18 mouse cellular contexts compared by ENCODE assay signal in genomic region chr4:85438813-85439212, GRCm38 (mm10).
"Had no signal": no experiment of that assay in that cellular context is flagged by ENCODE, and none has a peak within 500 bp of the region (broad histone marks: within the 10 kb centered on the region; RNA-seq: fewer than 3 reads in every experiment).

No protein-coding gene starts in this region.

- DNase-seq: lung, adult 18-20 months; lung, embryonic 14.5 days; lung, postnatal 10 days; lung, postnatal 4 days; midbrain, embryonic 14.5 days; right cerebral cortex, adult 18-20 months; right cerebral cortex, postnatal 25 days; right cerebral cortex, postnatal 4 days; spleen, adult 18-20 months; thymus, adult 18-20 months; thymus, postnatal 14 days; thymus, postnatal 36 days had no signal

- H3K9ac ChIP-seq: lung, embryonic 14.5 days; midbrain, embryonic 12.5 days; neural tube, embryonic 13.5 days; neural tube, embryonic 15.5 days had no signal

- H3K27ac ChIP-seq: midbrain, embryonic 10.5 days; midbrain, embryonic 12.5 days; neural tube, embryonic 13.5 days; neural tube, embryonic 15.5 days had no signal

- ATAC-seq: midbrain, embryonic 16.5 days had no signal

- H3K4me2 ChIP-seq: lung, embryonic 14.5 days; midbrain, embryonic 12.5 days; neural tube, embryonic 13.5 days; neural tube, embryonic 15.5 days had no signal

- H3K9me3 ChIP-seq: midbrain, embryonic 10.5 days; midbrain, embryonic 12.5 days; neural tube, embryonic 13.5 days; neural tube, embryonic 15.5 days had no signal

- H3K36me3 ChIP-seq: midbrain, embryonic 10.5 days; midbrain, embryonic 12.5 days; neural tube, embryonic 13.5 days; neural tube, embryonic 15.5 days had no signal

- H3K4me3 ChIP-seq: midbrain, embryonic 10.5 days; midbrain, embryonic 12.5 days; myocyte; neural tube, embryonic 13.5 days; neural tube, embryonic 15.5 days had no signal

- H3K4me1 ChIP-seq: midbrain, embryonic 10.5 days; midbrain, embryonic 12.5 days; neural tube, embryonic 15.5 days had no signal

- H3K27me3 ChIP-seq: midbrain, embryonic 12.5 days; neural tube, embryonic 13.5 days; neural tube, embryonic 15.5 days had no signal
